Mouse (Mus musculus): ENCODE data around the gene Prr11. TPM values are rescaled to one million over a fixed set of nuclear protein-coding genes. Genes with fewer than 3 reads are reported as not detected.
"Not testable (repeated sequence)": the region's sequence is repeated elsewhere in the genome, so short reads cannot be mapped to it uniquely, and the experiment has no call there.

The Prr11 gene
- total RNA-seq, 2 experiments from 2014 or later, result 0.16 to 0.17 TPM

DNA sequence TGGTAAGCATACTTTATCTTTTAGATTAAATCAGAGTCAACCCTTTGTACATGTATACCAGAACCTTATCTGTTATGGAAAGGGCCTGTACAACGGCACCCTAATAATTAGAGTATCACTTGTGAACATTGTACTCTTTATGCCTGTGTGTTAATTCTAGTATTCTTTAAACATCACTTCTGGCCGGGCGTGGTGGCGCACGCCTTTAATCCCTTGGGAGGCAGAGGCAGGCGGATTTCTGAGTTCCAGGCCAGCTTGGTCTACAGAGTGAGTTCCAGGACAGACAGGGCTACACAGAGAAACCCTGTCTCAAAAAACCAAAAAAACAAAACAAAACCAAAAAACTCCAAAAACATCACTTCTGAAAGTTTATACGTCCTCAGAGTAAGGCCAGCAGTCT is 59.6 kb downstream of the Prr11 start:
- DNase-seq (ENCODE audit: low spot score), result not testable (repeated sequence)

DNA sequence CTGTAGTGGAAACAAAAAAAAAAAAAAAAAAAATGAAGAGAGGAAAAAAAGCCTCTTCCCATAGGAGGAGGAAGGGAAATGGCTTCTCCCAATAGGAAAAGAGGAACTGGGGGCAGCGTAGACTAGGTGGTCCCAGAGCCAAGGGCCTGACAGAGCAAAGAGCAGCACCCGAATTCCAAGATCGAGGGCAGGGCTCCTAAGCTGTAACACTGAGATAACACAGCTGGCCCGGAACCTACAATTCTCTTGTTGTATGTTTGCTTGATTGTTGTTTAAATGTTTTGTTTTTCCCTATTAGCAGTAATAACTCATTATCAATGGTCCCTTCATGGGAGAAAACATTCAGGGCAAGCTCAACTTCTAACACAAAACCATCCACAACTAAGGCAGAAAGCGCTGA is 61.5 kb downstream of the Prr11 start:
- DNase-seq (ENCODE audit: low spot score), result no peak

- DNase-seq (ENCODE audit: low spot score), result no peak
Observed at GRCm38 (mm10) chr11:87043052-87043451, 65.5 kb downstream of the Prr11 start.

DNA sequence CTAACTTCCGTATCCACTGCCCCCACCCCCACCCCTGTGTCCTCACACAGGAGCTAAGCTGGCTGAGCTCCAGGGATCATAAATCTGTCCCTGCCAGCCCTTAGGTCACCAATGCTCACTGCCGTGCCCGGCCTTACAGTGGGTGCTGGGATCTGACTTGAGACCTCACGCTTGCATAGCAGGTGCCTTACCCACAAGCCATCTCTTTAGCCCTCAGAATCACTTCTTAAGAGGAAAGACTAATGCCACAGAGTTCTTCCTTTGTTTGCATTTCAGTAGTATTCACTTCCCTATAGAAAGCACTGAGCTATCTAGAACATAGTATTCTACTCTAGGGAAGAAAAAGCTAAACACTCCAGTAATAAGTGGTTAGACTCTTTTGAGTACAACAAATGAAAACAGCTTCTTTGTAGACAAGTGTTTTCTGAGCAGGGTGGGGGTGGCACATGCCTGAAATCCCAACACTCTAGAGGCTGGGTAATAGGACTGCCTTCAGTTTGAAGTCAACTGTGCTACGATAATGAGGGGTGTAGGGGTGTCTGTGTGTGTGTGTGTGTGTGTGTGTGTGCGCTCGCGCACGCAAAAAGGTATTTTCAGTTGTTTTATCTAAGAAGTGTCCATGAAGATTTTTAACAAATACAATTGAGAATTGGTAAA is 69.1 kb downstream of the Prr11 start:
- no peak for DNase-seq (ENCODE audit: low spot score)

Small RNA genes within 50 kb of the gene (microRNA-seq; reads per million reads assigned to microRNA genes)
- 331 reads per million, percentile 71 among the genes with 10 or more reads in this experiment for gene Mir301

Other genes starting within 250 kb of the Prr11 start
- gene Ypel2, start 115.0 kb downstream of the Prr11 start, total RNA-seq (2021), result 1 to 10 TPM; 6.4 to 9.4 TPM
- gene Gdpd1, start 34.6 kb downstream of the Prr11 start, total RNA-seq (2021), result 1 to 10 TPM; 4.2 to 4.6 TPM
- gene Smg8, start 21.9 kb downstream of the Prr11 start, total RNA-seq (2021), result 1 to 10 TPM; 8.0 to 8.6 TPM
- gene Ska2, start 526 bp upstream of the Prr11 start, total RNA-seq (2021), result 1 to 10 TPM; 4.6 to 5.3 TPM
- gene Trim37, start 18.4 kb upstream of the Prr11 start, total RNA-seq (2021), result 1 to 10 TPM; 3.4 to 3.9 TPM

All from gastrocnemius, adult 18-20 months (tissue).